Mouse (Mus musculus) myocyte (in vitro differentiated cells): ENCODE measurements around the gene Calml3.

Source experiments
- CEBPB ChIP-seq: IDR thresholded peaks from 2 replicates; pipeline ENCODE4 v1.6.1; 2011; ENCODE audit warnings: mild to moderate bottlenecking, moderate library complexity; ENCODE audit not compliant: poor library complexity, insufficient read depth, severe bottlenecking
- E2F4 ChIP-seq: IDR thresholded peaks from one replicate; pipeline ENCODE4 v1.6.1; 2011; ENCODE audit warnings: mild to moderate bottlenecking, control low read depth, moderate library complexity; ENCODE audit not compliant: insufficient read depth
- POLR2A ChIP-seq: IDR thresholded peaks from one replicate; pipeline ENCODE4 v1.6.1; 2011; ENCODE audit warnings: low read depth, mild to moderate bottlenecking, control low read depth, moderate library complexity; ENCODE audit not compliant: insufficient read length
- POLR2AphosphoS2 ChIP-seq: IDR thresholded peaks from one replicate; pipeline ENCODE4 v1.6.1; 2011; ENCODE audit warnings: low read depth, control low read depth; ENCODE audit not compliant: insufficient read length
- REST ChIP-seq: IDR thresholded peaks from one replicate; pipeline ENCODE4 v1.6.1; 2011; ENCODE audit warnings: mild to moderate bottlenecking, control low read depth, moderate library complexity; ENCODE audit not compliant: insufficient read depth, insufficient read length
- USF1 ChIP-seq: IDR thresholded peaks from one replicate; pipeline ENCODE4 v1.6.1; 2011; ENCODE audit warnings: low read depth, mild to moderate bottlenecking, control low read depth, moderate library complexity

DNA sequence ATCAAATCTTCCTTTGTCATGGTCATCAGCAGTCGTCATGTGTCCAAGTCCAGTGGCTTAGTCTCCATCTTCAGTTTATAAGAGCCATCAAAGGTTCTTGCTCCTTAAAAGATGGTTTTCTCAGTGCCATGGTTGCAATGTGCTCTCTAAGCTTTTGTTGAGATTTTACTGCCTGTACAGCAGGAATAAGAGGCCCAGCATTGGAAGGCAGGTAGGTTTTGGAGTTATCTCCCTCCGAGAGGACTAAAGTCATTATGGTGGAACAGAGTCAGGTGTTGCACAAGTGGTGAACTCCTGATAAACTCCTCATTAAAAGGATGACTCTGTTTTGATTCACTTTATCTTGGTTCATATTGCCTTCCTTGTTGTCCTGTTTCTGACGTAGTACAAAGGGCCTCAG lies 16.5 kb downstream of the Calml3 start:
- TF ChIP-seq POLR2AphosphoS2, result no peak
- TF ChIP-seq POLR2A, result no peak
- TF ChIP-seq REST, result no peak
- no peak for TF ChIP-seq USF1
- TF ChIP-seq CEBPB, result no peak
- TF ChIP-seq E2F4, result no peak
